Mouse (Mus musculus): ENCODE results near the gene Pam. TPM values are rescaled to one million over a fixed set of nuclear protein-coding genes. Genes with fewer than 3 reads are reported as not detected.

Pam gene
- total and polyA plus RNA-seq, 2 experiments: 11.8 to 30.5 TPM

DNA sequence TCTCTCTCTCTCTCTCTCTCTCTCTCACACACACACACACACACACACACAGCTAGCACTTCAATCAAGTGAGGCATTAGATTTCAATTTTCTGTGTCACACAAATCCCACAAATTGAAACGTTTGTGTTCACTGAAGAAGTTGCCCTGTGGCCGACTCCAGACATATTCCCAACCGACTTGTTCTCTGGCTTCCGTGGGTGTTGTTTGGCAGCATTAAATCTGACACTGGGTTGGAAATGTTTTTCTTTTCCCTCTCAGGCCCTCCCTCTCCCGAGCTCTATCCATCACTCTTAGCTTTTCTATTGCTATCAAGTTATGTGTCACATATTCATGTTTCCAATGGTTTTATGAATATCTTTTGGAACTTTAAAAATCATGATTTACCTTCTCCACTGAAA is 185.9 kb downstream of the Pam start:
- 78% methylated on average over 5 of the region's 5 CpGs for WGBS
- H3K27ac ChIP-seq (replicated peaks; ENCODE audit: insufficient read depth, low read depth, low read length): no peak overlapping the region
- H3K36me3 ChIP-seq (ENCODE audit: control insufficient read depth, insufficient read depth, low read length): no peaks in the 10 kb centered on the region
- TF ChIP-seq CTCF (IDR thresholded peaks at IDR 0.05; ENCODE audit: low read depth, low read length) (no peak), POLR2A (IDR thresholded peaks at IDR 0.05; ENCODE audit: extremely low read depth, insufficient read depth, low read length) (no peak)
- no peak for DNase-seq (ENCODE audit: extremely low read depth, low read depth, low spot score)
- H3K4me3 ChIP-seq (ENCODE audit: insufficient read depth, low read depth, low read length): no peak overlapping the region
- no peak overlapping the region for H3K9ac ChIP-seq (ENCODE audit: low read depth, low read length)
- no peaks in the 10 kb centered on the region for H3K27me3 ChIP-seq (ENCODE audit: control insufficient read depth, insufficient read depth, low read length)
- no peaks in the 10 kb centered on the region; the same call in 1 of the 2 replicates for H3K4me1 ChIP-seq (ENCODE audit: control insufficient read depth, insufficient read depth, low read length)
- H3K79me2 ChIP-seq (ENCODE audit: control insufficient read depth, insufficient read depth, low read length): no peaks in the 10 kb centered on the region

GRCm38 (mm10) chr1:97908736-97909135 is 186.7 kb downstream of the Pam start:
- H3K27ac ChIP-seq (replicated peaks; ENCODE audit: insufficient read depth, low read depth, low read length): no peak overlapping the region
- no peak for DNase-seq (ENCODE audit: extremely low read depth, low read depth, low spot score)
- H3K4me3 ChIP-seq (ENCODE audit: insufficient read depth, low read depth, low read length): no peak overlapping the region
- no peak overlapping the region for H3K9ac ChIP-seq (ENCODE audit: low read depth, low read length)
- 93% methylated on average over 4 of the region's 4 CpGs for WGBS
- H3K4me1 ChIP-seq (ENCODE audit: control insufficient read depth, insufficient read depth, low read length): no peaks in the 10 kb centered on the region; the same call in 1 of the 2 replicates
- H3K79me2 ChIP-seq (ENCODE audit: control insufficient read depth, insufficient read depth, low read length): no peaks in the 10 kb centered on the region
- no peaks in the 10 kb centered on the region for H3K36me3 ChIP-seq (ENCODE audit: control insufficient read depth, insufficient read depth, low read length)
- no peaks in the 10 kb centered on the region for H3K27me3 ChIP-seq (ENCODE audit: control insufficient read depth, insufficient read depth, low read length)
- TF ChIP-seq POLR2A (IDR thresholded peaks at IDR 0.05; ENCODE audit: extremely low read depth, insufficient read depth, low read length): no peak
- TF ChIP-seq CTCF (IDR thresholded peaks at IDR 0.05; ENCODE audit: low read depth, low read length): no peak

GRCm38 (mm10) chr1:97903912-97904460 is 191.5 kb downstream of the Pam start:
- Histone ChIP-seq H3K79me2 (ENCODE audit: control insufficient read depth, insufficient read depth, low read length) (no peaks in the 10 kb centered on the region), H3K9ac (ENCODE audit: low read depth, low read length) (no peak overlapping the region)
- DNase-seq (ENCODE audit: extremely low read depth, low read depth, low spot score): no peak

DNA sequence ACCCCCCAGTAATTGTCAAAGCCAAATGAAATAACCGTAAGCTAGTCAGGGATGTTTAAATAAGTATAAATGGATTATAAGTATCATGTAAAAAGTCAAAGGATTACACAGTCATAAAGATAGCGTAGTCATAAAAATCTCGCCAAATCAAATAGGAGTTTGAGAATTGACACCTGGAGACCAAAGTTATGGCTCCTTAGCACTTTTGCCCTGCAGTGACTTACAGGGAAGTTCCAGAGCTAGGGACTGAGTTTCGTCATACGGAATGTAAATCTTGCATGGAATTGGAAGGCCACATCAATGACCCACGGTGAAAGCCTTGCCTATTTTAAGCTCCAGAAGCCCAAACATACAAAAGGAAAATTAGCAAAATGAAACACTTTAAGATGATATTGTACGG is 192.6 kb downstream of the Pam start:
- Histone ChIP-seq H3K4me3 (ENCODE audit: insufficient read depth, low read depth, low read length) (no peak overlapping the region), H3K36me3 (ENCODE audit: control insufficient read depth, insufficient read depth, low read length) (no peaks in the 10 kb centered on the region), H3K79me2 (ENCODE audit: control insufficient read depth, insufficient read depth, low read length) (no peaks in the 10 kb centered on the region), H3K9ac (ENCODE audit: low read depth, low read length) (no peak overlapping the region), H3K27me3 (ENCODE audit: control insufficient read depth, insufficient read depth, low read length) (no peaks in the 10 kb centered on the region), H3K4me1 (ENCODE audit: control insufficient read depth, insufficient read depth, low read length) (no peaks in the 10 kb centered on the region), H3K27ac (replicated peaks; ENCODE audit: insufficient read depth, low read depth, low read length) (no peak overlapping the region)
- WGBS: 88% methylated on average over 7 of the region's 7 CpGs
- TF ChIP-seq CTCF (IDR thresholded peaks at IDR 0.05; ENCODE audit: low read depth, low read length) (no peak), POLR2A (IDR thresholded peaks at IDR 0.05; ENCODE audit: extremely low read depth, insufficient read depth, low read length) (no peak)
- DNase-seq (ENCODE audit: extremely low read depth, low read depth, low spot score): no peak

More at GRCm38 (mm10) chr1:97903912-97904460, 191.5 kb downstream of the Pam start:
- no peaks in the 10 kb centered on the region for H3K4me1 ChIP-seq (ENCODE audit: control insufficient read depth, insufficient read depth, low read length)
- TF ChIP-seq POLR2A (IDR thresholded peaks at IDR 0.05; ENCODE audit: extremely low read depth, insufficient read depth, low read length) (no peak), CTCF (IDR thresholded peaks at IDR 0.05; ENCODE audit: low read depth, low read length) (no peak)
- no peaks in the 10 kb centered on the region for H3K36me3 ChIP-seq (ENCODE audit: control insufficient read depth, insufficient read depth, low read length)
- no peak overlapping the region for H3K27ac ChIP-seq (replicated peaks; ENCODE audit: insufficient read depth, low read depth, low read length)
- no peaks in the 10 kb centered on the region for H3K27me3 ChIP-seq (ENCODE audit: control insufficient read depth, insufficient read depth, low read length)
- WGBS: 80% methylated on average over 7 of the region's 7 CpGs
- H3K4me3 ChIP-seq (ENCODE audit: insufficient read depth, low read depth, low read length): no peak overlapping the region

DNA sequence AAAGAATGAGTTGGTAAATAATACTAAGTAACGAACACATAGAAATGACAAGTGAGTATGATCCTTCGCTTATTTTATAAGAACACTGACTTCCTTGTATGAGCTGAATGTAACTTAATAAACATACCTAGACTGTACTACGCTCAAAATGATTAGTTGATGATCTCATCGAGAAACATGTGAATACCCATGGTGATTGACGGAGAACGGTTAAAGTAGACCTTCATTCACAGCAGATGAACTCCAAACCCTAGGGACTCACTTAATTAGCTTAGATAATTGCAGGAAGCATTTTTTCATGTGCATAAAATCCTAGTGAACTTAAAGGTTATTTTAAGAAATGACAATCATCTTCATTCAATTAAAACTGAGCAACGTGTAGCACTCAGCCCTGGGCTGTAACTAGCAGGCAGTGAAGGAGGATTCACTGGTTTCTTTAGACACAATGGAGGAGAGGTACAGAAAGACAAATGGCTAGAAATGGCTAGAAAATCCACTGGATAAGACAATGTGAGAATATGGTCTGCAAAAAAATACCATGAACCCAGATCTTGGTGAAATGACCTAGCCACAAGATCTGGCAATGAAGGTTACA is 194.8 kb downstream of the Pam start:
- H3K27ac ChIP-seq (replicated peaks; ENCODE audit: insufficient read depth, low read depth, low read length): no peak overlapping the region
- H3K4me1 ChIP-seq (ENCODE audit: control insufficient read depth, insufficient read depth, low read length): no peaks in the 10 kb centered on the region
- no peak overlapping the region for H3K9ac ChIP-seq (ENCODE audit: low read depth, low read length)
- H3K27me3 ChIP-seq (ENCODE audit: control insufficient read depth, insufficient read depth, low read length): 0 out of 2 replicates have a peak, but pooled peaks cover 3% of the 10 kb centered on the region
- H3K79me2 ChIP-seq (ENCODE audit: control insufficient read depth, insufficient read depth, low read length): no peaks in the 10 kb centered on the region
- WGBS: 90% methylated on average over 7 of the region's 7 CpGs
- TF ChIP-seq CTCF (IDR thresholded peaks at IDR 0.05; ENCODE audit: low read depth, low read length) (no peak), POLR2A (IDR thresholded peaks at IDR 0.05; ENCODE audit: extremely low read depth, insufficient read depth, low read length) (no peak)
- no peak overlapping the region for H3K4me3 ChIP-seq (ENCODE audit: insufficient read depth, low read depth, low read length)
- DNase-seq (ENCODE audit: extremely low read depth, low read depth, low spot score): no peak
- H3K36me3 ChIP-seq (ENCODE audit: control insufficient read depth, insufficient read depth, low read length): no peaks in the 10 kb centered on the region

DNA sequence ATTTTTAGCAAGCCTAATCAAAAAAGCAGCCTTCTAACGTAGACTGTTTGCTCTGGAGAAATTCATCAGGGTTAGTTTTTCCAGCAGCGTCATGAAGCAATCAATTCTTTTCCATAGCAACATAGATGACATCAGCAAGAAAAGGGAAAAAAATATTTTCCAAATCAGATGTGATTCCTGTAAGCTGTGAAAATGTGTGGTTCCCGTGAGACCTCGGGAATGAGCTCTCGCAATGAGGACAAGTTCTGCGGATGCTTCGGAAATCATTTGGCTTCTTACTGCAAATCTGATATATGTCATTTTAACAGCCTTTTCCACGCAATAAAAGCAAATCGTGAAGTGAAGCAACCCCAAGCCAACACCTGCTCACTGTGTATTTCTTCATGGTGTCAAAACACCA is 207.9 kb downstream of the Pam start:
- Histone ChIP-seq H3K9ac (ENCODE audit: low read depth, low read length) (no peak overlapping the region), H3K27me3 (ENCODE audit: control insufficient read depth, insufficient read depth, low read length) (no peaks in the 10 kb centered on the region), H3K4me3 (ENCODE audit: insufficient read depth, low read depth, low read length) (no peak overlapping the region), H3K27ac (replicated peaks; ENCODE audit: insufficient read depth, low read depth, low read length) (no peak overlapping the region), H3K79me2 (ENCODE audit: control insufficient read depth, insufficient read depth, low read length) (no peaks in the 10 kb centered on the region), H3K4me1 (ENCODE audit: control insufficient read depth, insufficient read depth, low read length) (no peaks in the 10 kb centered on the region), H3K36me3 (ENCODE audit: control insufficient read depth, insufficient read depth, low read length) (no peaks in the 10 kb centered on the region)
- no peak for DNase-seq (ENCODE audit: extremely low read depth, low read depth, low spot score)
- WGBS: 79% methylated on average over 9 of the region's 9 CpGs
- TF ChIP-seq POLR2A (IDR thresholded peaks at IDR 0.05; ENCODE audit: extremely low read depth, insufficient read depth, low read length): no peak
- no peak for TF ChIP-seq CTCF (IDR thresholded peaks at IDR 0.05; ENCODE audit: low read depth, low read length)
